Mouse (Mus musculus) naive thymus-derived CD4-positive, alpha-beta T cell, adult 2 months (primary cell): ENCODE data around the gene Gm17334.

ENCODE experiments used
- DNase-seq: peaks from one replicate; pipeline ENCODE4 v3.0.0-alpha.2; 2011; ENCODE audit warnings: low read depth

The Gm17334 gene

GRCm38 (mm10) chr11:53773087-53773486 lies at the start of gene Gm17334:
Gene Gm17334, minus strand, starts transcription at chr11:53773187.
- DNase-seq, result peak; percentile 15

- no peak for DNase-seq
Measured at GRCm38 (mm10) chr11:53821945-53822338, 49.0 kb upstream of the Gm17334 start.

- no peak for DNase-seq
Measured at GRCm38 (mm10) chr11:53821230-53821944, 48.4 kb upstream of the Gm17334 start.

GRCm38 (mm10) chr11:53820516-53821170 lies 47.7 kb upstream of the Gm17334 start:
- DNase-seq, result no peak

- DNase-seq, result no peak
Measured at GRCm38 (mm10) chr11:53819511-53819910, 46.5 kb upstream of the Gm17334 start.

- no peak for DNase-seq
Measured at GRCm38 (mm10) chr11:53818794-53819193, 45.8 kb upstream of the Gm17334 start.

GRCm38 (mm10) chr11:53816841-53817375 lies 43.9 kb upstream of the Gm17334 start:
- DNase-seq, result no peak

GRCm38 (mm10) chr11:53814810-53815209 lies 41.8 kb upstream of the Gm17334 start:
- DNase-seq, result no peak

- no peak for DNase-seq
Measured at GRCm38 (mm10) chr11:53813001-53813868, 40.2 kb upstream of the Gm17334 start.

- no peak for DNase-seq
Measured at GRCm38 (mm10) chr11:53811312-53811711, 38.3 kb upstream of the Gm17334 start.

GRCm38 (mm10) chr11:53810749-53811148 lies 37.8 kb upstream of the Gm17334 start:
- no peak for DNase-seq

GRCm38 (mm10) chr11:53810156-53810555 lies 37.2 kb upstream of the Gm17334 start:
- no peak for DNase-seq

GRCm38 (mm10) chr11:53809354-53809753 lies 36.4 kb upstream of the Gm17334 start:
- no peak for DNase-seq

- DNase-seq, result no peak
Measured at GRCm38 (mm10) chr11:53805786-53806185, 32.8 kb upstream of the Gm17334 start.

GRCm38 (mm10) chr11:53804569-53805344 lies 31.8 kb upstream of the Gm17334 start:
- DNase-seq, result no peak

- DNase-seq, result no peak
Measured at GRCm38 (mm10) chr11:53803494-53803893, 30.5 kb upstream of the Gm17334 start.

- peak; percentile 65 for DNase-seq
Measured at GRCm38 (mm10) chr11:53803093-53803492, 30.1 kb upstream of the Gm17334 start.

- no peak for DNase-seq
Measured at GRCm38 (mm10) chr11:53800975-53801374, 28.0 kb upstream of the Gm17334 start.

GRCm38 (mm10) chr11:53800036-53800435 lies 27.0 kb upstream of the Gm17334 start:
- DNase-seq, result no peak

- DNase-seq, result no peak
Measured at GRCm38 (mm10) chr11:53798041-53798711, 25.2 kb upstream of the Gm17334 start.

GRCm38 (mm10) chr11:53797386-53797920 lies 24.5 kb upstream of the Gm17334 start:
- DNase-seq, result no peak
